Mouse (Mus musculus) hindbrain, postnatal 0 days (tissue): ENCODE measurements around the gene Map4k1. TPM values are rescaled to one million over a fixed set of nuclear protein-coding genes. Genes with fewer than 3 reads are reported as not detected.

Source experiments
- ATAC-seq: fragments of 200-750 bp; cut with Nextera tagmentation; 2 replicates; pipeline ENCODE4 v1.8.0; 2017; ENCODE audit warnings: mild to moderate bottlenecking, moderate TSS enrichment, moderate library complexity
- DNase-seq: peaks from one replicate; pipeline ENCODE4 v3.0.0-alpha.2; 2015; ENCODE audit warnings: low spot score
- H3K27ac ChIP-seq: fragments of 300-500 bp; sonication (generic); 2 replicates; pipeline ENCODE4 v1.5.1; 2014; ENCODE audit warnings: mild to moderate bottlenecking
- H3K27me3 ChIP-seq: fragments of 300-500 bp; sonication (generic); 2 replicates; pipeline ENCODE4 v1.6.1; 2014; ENCODE audit warnings: low read length, mixed read lengths; ENCODE audit not compliant: insufficient read depth
- H3K36me3 ChIP-seq: fragments of 300-500 bp; sonication (generic); 2 replicates; pipeline ENCODE4 v1.6.1; 2014; ENCODE audit warnings: low read length, mixed read lengths; ENCODE audit not compliant: insufficient read depth
- H3K4me1 ChIP-seq: fragments of 300-500 bp; sonication (generic); 2 replicates; pipeline ENCODE4 v1.6.1; 2014; ENCODE audit warnings: antibody characterized with exemption, low read length, mixed read lengths; ENCODE audit not compliant: insufficient read depth
- H3K4me2 ChIP-seq: fragments of 300-500 bp; sonication (generic); 2 replicates; pipeline ENCODE4 v1.6.1; 2014; ENCODE audit warnings: low read depth, mild to moderate bottlenecking, low read length, moderate library complexity, mixed read lengths
- H3K4me3 ChIP-seq: fragments of 300-500 bp; sonication (generic); 2 replicates; pipeline ENCODE4 v1.5.1; 2014; ENCODE audit warnings: low read length
- H3K9ac ChIP-seq: fragments of 300-500 bp; sonication (generic); replicated peaks from 2 replicates; pipeline ENCODE4 v1.6.1; 2014; ENCODE audit warnings: mild to moderate bottlenecking, low read length, moderate library complexity, mixed read lengths
- H3K9me3 ChIP-seq: fragments of 300-500 bp; sonication (generic); 2 replicates; pipeline ENCODE4 v1.6.1; 2016; ENCODE audit warnings: low read length, mixed read lengths
- CTCF ChIP-seq: IDR thresholded peaks from 2 replicates; pipeline ENCODE4 v1.5.1; 2016; ENCODE audit warnings: antibody characterized with exemption, control low read depth, low read depth
- WGBS: fragments of 180-500 bp; shearing (Covaris S2); extraction: QIAGEN DNeasy Blood & Tissue Kit; methylation state at CpG from one replicate; pipeline ENCODE4 v1.1.7; 2014; 5-methylcytosine and 5-hydroxymethylcytosine counted together
- polyA plus RNA-seq: library from polyadenylated mRNA; unstranded; fragments of >200 nt; fragmentation: Nextera tagmentation; extraction: Ambion mirVana; gene quantifications from 2 replicates; pipeline ENCODE4 v1.2.1, GENCODE M21; 2015
- total RNA-seq: library from RNA; depleted of rRNA; stranded (reverse); fragments of >200 nt; gene quantifications from 2 replicates; pipeline ENCODE4 v1.2.3, GENCODE M21; 2014

Map4k1 gene
- total and polyA plus RNA-seq, 2 experiments from 2014 or later = 5.8 to 15.0 TPM

DNA sequence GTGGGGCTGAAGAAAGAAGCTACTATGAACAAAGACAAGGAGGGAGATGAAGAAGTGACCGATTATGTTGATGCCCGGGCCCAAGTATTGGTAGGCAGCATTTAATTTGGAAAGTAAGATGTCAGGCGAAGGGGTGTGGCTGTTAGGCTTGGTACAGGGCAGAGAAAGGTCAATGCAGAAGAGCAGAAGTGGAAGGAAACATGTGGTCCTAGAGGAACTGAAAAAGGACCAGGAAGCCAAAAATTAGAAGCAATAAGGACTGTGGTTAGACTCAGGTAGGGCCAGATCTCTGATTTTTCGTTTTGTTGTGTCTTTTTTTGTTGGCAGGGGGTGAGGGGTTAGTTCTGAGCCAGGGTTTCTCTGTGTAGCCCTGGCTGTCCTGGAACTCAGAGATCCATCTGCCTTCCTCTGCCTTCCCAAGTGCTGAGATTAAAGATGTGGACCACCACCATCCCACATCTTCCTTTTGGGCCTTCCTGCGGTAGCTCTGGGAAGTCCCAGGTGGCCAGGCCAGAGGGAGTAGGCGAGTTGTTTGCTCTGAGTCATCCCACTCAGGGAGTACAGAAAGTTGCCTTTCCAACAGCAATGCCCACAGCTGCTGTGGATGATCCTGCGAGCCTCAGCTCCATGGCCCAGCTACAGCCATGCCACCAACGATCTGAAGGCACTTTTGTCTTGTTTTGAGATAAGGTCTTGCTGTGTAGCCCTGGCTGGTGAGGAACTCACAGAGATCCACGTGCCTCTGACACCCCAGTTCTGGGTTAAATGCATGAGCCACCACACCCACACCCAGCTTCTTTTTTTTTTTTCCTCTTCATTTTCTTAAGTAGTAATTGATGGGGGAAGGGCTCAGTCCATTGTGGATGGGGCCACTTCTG lies 25.6 kb downstream of the Map4k1 start:
- no peaks in the 10 kb centered on the region for H3K4me1 ChIP-seq
- no peak overlapping the region for H3K4me3 ChIP-seq
- no peaks in the 10 kb centered on the region for H3K9me3 ChIP-seq
- ATAC-seq (no peak), DNase-seq (no peak)
- H3K4me2 ChIP-seq = no peak overlapping the region
- no peaks in the 10 kb centered on the region for H3K27me3 ChIP-seq
- H3K36me3 ChIP-seq = no peaks in the 10 kb centered on the region
- H3K27ac ChIP-seq = no peak overlapping the region
- no peak overlapping the region for H3K9ac ChIP-seq
- WGBS = 76% methylated on average over 9 of the region's 9 CpGs
- no peak for TF ChIP-seq CTCF

DNA sequence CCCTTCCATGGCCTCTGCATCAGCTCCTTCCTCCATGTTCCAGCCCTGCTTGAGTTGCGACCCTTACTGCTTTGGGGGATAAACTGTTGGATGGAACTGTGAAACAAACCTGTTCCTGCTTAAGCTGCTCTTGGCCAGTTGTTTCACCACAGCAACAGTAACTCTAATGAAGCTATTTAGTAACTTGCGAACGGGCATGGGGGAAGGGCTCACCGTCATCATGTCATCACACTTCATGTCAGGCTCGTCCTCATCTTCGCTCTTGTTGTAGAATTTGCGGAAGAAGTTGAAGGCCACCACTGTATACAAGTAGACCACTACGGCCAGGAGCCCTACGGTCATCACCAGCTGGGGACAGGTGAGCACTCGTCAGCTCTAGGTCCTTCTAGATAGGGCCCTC lies 26.3 kb downstream of the Map4k1 start:
- Histone ChIP-seq H3K4me3 (no peak overlapping the region), H3K27ac (no peak overlapping the region), H3K9ac (no peak overlapping the region), H3K4me2 (no peak overlapping the region), H3K27me3 (no peaks in the 10 kb centered on the region), H3K9me3 (no peaks in the 10 kb centered on the region), H3K4me1 (no peaks in the 10 kb centered on the region), H3K36me3 (no peaks in the 10 kb centered on the region)
- 92% methylated on average over 10 of the region's 10 CpGs for WGBS
- ATAC-seq (no peak), DNase-seq (no peak)
- no peak for TF ChIP-seq CTCF

DNA sequence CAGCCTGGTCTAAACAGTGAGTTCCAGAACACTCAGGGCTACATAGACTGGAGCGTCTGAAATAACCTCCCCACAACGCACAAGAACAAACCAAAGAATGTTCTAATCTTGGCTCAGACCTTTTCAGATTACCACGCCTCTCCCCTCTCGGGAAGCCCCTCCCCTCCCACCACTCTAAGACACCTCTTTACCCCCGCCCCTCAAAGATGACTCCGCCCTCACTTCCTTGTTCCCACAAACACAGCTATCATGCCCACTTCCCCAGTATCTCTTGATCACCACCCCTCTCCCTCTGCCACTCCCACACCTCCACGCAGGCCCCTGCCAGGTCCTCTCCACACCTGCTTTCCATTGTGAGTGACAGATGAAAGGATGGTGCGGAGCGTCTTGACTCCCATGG lies 26.9 kb downstream of the Map4k1 start:
- 77% methylated on average over 9 of the region's 9 CpGs for WGBS
- no peaks in the 10 kb centered on the region for H3K27me3 ChIP-seq
- no peaks in the 10 kb centered on the region for H3K9me3 ChIP-seq
- H3K36me3 ChIP-seq = no peaks in the 10 kb centered on the region
- H3K27ac ChIP-seq = no peak overlapping the region
- H3K4me3 ChIP-seq = no peak overlapping the region
- DNase-seq = no peak
- no peak overlapping the region for H3K4me2 ChIP-seq
- TF ChIP-seq CTCF = no peak
- H3K9ac ChIP-seq = no peak overlapping the region
- ATAC-seq = no peak
- no peaks in the 10 kb centered on the region for H3K4me1 ChIP-seq

DNA sequence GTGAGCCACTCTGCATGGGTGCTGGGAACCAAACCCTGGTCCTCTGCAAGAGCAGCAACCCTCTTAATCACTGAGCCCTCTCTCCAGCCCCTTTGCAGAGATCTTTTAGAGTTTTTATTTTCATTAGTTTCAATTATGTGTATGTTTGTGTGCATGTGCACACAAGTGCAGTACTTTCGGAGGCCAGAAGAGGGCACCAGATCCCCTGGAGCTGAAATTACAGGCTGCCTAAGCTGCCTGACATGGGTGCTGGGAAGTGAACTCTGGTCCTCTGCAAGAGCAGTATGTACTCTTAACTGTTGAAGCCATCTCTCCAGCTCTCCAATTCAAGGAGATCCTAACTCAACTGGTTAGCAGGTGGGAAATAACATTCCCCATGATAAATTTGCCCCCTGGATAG lies 33.1 kb downstream of the Map4k1 start:
- Histone ChIP-seq H3K9ac (no peak overlapping the region), H3K9me3 (no peaks in the 10 kb centered on the region), H3K4me2 (no peak overlapping the region), H3K4me3 (no peak overlapping the region), H3K27ac (no peak overlapping the region), H3K4me1 (no peaks in the 10 kb centered on the region), H3K27me3 (peaks cover 20% of the 10 kb centered on the region; the same call in 1 of the 2 replicates), H3K36me3 (no peaks in the 10 kb centered on the region)
- DNase-seq (no peak), ATAC-seq (no peak)
- peak; percentile 15; the same call in 1 of the 2 replicates for TF ChIP-seq CTCF
- 93% methylated on average over 1 of the region's 1 CpGs for WGBS

DNA sequence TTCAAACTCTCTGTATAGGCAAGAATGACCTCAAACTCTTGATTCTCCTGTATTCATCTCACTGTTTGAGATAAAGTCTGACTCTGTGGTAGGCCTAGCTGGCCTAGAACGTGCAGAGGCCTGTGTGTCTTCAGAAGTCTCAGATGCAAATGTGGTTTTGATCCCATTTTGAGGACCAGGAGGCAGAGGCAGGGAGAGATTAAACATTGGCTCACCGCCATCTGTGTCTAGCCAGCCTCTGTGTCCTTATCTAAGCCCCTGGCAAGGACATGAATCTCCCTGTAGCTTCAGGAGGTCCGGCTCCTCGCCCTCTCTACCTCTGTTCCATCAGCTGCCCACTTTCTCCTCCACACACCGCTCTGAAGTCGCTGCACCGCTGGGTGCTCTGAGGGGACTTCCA lies 34.6 kb downstream of the Map4k1 start:
- Histone ChIP-seq H3K4me2 (no peak overlapping the region), H3K4me3 (no peak overlapping the region), H3K9ac (no peak overlapping the region), H3K36me3 (no peaks in the 10 kb centered on the region), H3K27me3 (peaks cover 20% of the 10 kb centered on the region; the same call in 1 of the 2 replicates), H3K4me1 (no peaks in the 10 kb centered on the region), H3K9me3 (no peaks in the 10 kb centered on the region), H3K27ac (no peak overlapping the region)
- no peak for ATAC-seq
- 82% methylated on average over 7 of the region's 7 CpGs for WGBS
- DNase-seq = no peak
- TF ChIP-seq CTCF = no peak

DNA sequence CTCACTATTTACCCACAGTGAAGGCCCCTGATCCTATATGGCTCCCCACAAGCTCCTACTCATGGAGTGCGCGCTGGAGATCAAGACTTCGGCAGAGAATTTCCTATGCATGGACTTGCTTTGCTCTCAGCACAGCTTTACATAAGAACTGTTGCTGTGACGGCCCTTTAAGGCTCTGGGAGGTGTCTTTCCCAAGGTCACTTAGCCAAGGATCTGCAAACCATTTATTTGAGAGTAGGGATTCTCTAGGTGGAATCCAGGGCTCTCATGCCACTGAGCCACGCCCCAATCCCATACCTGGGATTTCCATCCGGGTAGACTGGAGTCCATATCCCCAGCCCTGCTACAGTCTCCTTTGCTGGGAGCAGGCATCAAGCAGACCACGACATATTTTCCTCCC lies 35.4 kb downstream of the Map4k1 start:
- Histone ChIP-seq H3K4me2 (no peak overlapping the region), H3K27ac (no peak overlapping the region), H3K9ac (no peak overlapping the region), H3K27me3 (peaks cover 20% of the 10 kb centered on the region; the same call in 1 of the 2 replicates), H3K36me3 (no peaks in the 10 kb centered on the region), H3K4me1 (no peaks in the 10 kb centered on the region), H3K9me3 (no peaks in the 10 kb centered on the region), H3K4me3 (no peak overlapping the region)
- TF ChIP-seq CTCF = no peak
- no peak for DNase-seq
- ATAC-seq = no peak
- WGBS = 88% methylated on average over 7 of the region's 7 CpGs
